Mouse (Mus musculus): ENCODE measurements around the gene Ppp1r9b.

Ppp1r9b gene

DNA sequence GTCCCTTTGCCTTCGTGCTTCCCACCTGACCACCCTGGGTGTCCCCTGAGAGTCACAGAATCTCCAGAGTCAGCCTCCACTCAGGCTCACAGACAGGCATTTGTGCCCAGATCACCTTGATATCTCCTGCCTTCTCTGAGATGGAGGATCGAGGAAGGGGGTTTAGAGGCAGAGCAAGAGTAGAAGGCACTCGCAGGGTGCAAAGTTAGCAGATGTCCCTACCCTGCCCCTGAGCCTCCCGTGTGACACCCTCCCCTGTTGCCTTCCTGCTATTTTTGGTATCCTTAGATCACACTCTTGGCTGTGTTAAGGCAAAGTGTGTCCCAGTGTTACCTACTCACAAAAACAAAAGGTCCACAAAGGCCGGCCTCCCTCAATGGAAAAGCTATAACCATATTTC is 14.6 kb upstream of the Ppp1r9b start, which contains the start of gene Sgca:
Gene Sgca (minus strand): TSS at position 129 of the 400 bp plus-strand sequence.
- in situ Hi-C loops (cut with MboI, MseI), result no loop called here

DNA sequence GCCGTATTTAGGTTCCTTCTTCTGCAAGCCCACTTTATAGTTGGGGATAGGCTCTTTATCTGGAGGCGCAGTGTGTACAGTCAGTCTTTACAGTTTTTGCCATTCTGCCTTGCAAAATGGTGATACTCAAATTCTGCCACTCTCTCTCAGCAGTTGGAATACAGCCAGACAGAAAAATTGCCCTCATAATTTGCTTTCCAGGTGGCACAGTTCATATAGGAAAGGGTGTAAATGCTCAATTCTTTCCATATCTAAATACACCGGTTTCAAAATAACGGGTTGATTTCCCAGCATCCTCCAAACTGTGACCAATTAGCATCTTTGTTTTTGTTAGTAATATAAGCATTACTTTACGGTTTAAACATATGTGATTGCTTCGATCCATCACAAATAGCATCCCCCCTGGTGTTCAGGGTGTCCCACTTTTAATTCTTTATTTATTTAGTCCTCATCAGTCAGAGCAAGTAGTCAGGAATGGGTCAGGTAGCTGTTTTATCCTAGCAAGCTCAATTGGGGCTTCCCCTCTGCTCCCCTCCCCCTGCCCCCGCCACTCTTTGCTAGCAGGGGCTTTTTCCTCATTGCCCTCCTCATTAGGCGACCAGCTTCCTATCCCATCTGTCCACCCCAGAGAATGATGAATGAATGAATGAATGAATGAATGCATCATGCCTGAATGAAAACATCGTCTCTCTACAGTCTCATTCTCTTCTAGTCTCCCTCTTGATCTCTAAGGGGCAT is 12.5 kb upstream of the Ppp1r9b start:
- in situ Hi-C loops (cut with MboI, MseI), result no loop called here

DNA sequence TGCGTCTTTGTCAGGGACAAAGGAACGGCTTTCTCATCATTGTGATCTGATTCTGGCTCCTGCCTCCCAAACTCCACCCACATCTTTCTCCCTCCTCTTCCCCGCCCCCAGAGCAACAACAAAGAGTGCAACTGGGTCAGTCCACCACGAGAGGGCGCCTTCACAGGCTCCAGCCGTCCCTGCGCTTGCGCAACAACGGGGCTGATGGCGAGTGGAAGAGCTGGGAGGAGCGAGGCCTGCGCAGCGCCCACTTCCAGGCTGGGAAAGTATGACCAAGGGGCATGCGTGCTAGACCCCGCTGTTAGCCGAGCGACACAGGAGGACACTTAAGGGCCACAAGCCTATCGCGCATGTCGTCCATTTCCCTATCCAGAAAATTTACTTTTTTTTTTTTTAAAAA is 11.9 kb upstream of the Ppp1r9b start:
- in situ Hi-C loops (cut with MboI, MseI), result no loop called here

DNA sequence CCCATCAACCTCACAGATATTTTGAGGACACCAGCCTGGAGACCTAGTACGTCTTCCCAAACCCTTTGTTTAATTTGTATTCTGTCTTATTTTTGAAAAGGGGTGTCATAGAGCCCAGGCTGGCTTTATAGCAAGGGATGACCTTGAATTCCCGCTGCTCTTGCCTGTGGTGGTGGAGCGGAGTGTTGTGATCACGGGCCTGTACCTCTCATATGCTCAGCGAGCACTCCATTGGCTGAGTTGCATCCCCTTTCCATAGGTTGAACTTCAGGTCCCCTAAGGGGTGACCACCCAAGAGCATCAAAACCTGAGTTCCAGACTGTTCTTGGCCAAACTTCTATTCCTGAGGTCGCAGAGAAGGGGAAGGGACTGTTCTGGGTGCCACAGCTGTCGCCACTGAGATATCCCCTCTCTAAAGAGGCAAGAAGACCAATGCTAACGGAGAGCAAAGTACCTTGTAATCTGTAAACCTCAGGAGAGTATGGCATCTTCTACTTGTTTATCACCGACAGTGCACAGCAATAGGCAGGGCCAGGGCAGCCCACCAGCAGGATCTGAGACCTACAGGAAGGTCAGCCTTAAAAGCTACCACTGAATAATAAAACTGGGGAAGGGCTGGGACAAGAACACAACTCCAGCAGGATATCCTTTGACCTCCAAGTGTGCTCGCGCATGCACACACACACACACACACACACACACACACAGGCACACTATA is 11.2 kb upstream of the Ppp1r9b start:
- in situ Hi-C loops (cut with MboI, MseI), result no loop called here

DNA sequence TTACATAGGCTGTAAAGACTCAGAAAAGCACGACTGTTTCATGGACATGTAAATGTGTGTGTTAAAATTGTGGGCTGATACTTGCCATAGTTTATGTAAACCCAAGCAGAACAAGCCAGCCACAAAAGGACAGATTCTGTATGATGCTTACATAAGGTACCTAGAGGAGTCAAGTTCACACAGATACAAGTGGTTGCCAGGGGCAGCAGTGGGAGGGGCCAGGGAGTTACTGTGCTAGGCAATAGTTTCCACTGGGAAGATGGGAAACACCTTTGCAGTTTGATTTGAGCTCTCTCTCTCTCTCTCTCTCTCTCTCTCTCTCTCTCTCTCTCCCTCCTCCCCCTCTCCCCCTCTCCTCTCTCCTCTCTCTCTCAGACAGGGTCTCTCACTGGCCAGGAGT is 5.7 kb upstream of the Ppp1r9b start:
- in situ Hi-C loops (cut with MboI, MseI), result no loop called here

DNA sequence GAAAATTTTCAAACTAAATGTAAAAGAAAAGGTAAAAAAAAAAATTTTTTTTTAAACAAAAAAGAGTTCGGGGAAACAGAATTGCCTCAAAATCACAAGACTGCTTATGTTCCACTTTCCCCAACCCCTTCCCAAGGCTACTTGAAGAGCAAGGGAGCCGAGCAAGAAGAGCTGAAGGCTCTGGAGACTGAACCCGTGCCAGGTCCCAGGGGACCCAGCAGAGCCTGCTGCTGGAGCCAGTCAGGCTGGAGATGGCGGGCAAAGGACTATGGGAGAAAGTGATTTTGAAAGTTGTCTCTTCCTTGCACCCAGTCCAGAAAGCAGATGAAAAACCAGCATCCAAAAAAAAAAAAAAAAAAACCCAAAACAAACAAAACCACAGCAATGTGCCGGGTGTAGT is 5.0 kb upstream of the Ppp1r9b start:
- in situ Hi-C loops (cut with MboI, MseI), result no loop called here

DNA sequence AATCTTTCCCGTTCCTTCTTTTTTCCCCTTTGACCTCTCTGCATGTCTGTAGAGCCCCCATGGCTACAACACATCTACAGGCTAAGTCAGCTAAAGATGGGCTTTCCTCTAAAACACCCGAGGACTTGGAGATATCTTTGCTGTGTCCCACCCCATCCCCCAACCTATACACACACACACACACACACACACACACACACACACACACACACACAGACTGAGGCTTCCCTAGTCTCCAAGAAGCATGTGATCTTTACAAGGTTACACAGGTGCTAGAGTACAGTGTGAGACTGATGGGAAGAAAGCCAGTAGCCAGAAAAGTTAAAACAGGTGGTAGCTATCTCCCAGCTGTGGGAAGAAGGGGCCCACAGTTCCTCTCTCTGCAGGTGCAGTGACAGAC is 4.4 kb upstream of the Ppp1r9b start:
- in situ Hi-C loops (cut with MboI, MseI), result no loop called here

DNA sequence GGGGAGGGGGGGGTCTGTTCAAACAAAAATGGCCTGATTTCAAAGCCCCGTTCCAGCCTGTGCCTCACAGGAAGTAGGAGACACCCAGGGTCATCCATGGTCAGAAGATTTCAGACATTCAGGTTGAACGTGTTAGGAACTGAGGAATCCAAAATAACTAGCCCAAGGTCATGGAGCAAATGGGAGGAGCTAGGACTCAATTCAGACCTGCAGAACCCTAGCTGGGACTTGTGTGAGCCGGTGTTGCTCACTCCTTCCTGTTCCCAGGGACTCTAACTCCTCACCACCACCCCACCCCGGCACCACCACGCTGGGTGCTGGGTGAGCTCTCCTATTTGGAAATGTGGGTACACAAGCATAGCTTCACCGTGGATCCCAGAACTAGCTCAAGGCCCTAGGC is 3.5 kb upstream of the Ppp1r9b start:
- in situ Hi-C loops (cut with MboI, MseI), result no loop called here

DNA sequence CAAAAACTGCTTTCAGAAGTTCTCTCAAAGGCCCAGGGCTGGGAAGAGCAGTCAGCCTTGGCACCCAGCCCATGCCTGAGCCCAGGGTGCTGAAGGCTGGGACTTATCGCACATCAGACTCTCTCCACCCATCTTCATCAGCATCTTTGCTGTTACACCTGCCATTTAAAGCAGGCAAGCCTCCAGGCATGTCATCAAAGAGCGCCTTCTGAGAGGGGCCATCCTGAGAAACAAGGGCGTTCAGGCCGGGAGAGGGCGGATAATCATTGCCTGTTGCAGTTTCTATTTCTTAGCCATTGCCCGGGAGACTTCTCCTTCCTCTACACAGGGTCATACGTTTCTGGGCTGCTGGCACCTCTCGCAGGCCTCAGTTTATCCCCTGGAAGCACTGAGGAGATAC is 3.0 kb upstream of the Ppp1r9b start:
- in situ Hi-C loops (cut with MboI, MseI), result no loop called here

DNA sequence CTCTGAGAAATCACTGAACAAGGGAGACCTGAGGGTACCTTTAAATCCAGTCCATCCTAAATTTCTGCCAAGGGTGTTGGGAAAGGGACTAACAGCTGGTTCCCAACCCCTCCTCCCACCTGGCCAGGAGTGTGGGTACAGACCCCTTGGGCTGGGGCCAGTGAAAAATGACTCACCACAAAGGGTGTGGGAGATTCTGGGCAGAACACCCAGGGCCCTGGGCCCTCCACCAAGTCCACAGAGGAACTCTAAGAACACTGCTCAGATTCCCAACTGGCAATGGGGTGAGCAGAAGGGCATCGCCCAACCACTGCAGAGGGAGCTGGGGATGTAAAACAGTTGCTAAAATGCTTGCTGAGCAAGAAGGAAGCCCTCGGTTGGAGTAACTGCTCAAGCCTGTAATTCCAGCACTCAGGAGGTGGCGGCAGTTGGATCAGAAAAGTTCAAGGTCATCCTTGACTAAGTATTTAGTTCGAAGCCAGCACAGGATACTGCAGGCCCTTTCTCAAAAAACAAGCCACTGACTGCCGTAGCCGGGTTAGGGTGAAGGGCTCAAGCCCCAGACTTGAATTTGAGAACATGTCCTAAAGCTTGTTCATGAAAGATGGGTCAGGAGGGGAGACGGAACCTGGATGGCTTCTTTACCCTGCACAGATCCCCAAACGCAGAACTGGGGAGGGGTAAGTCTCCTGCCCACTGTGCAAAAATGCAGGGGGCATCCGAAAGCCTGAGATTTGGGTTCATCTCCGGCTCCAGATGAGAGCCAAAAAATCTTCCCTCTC is 1.9 kb upstream of the Ppp1r9b start:
- in situ Hi-C loops (cut with MboI, MseI), result no loop called here

DNA sequence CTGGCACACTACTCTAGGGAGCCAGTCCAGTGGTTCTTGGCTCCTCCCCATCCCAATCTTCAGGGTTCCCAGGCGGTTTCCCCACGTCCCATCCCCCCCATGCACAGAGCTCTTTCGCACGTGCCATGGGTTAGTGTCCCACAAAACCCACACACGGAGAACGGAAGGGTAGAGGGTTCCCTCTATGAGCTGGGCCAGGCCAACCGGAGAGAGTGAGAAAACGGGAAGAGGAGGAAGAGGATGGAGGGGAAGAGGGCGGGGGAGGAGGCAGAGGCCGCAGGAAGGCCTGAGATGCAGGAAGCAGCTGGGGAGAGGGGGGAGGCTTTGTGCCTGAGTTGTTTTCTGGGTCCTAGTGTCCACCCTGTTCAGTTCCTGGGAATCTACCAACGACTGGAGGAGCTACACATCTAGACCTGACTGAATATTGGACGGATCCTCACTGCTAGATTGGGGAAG is 1.2 kb upstream of the Ppp1r9b start:
- in situ Hi-C loops (cut with MboI, MseI), result no loop called here

DNA sequence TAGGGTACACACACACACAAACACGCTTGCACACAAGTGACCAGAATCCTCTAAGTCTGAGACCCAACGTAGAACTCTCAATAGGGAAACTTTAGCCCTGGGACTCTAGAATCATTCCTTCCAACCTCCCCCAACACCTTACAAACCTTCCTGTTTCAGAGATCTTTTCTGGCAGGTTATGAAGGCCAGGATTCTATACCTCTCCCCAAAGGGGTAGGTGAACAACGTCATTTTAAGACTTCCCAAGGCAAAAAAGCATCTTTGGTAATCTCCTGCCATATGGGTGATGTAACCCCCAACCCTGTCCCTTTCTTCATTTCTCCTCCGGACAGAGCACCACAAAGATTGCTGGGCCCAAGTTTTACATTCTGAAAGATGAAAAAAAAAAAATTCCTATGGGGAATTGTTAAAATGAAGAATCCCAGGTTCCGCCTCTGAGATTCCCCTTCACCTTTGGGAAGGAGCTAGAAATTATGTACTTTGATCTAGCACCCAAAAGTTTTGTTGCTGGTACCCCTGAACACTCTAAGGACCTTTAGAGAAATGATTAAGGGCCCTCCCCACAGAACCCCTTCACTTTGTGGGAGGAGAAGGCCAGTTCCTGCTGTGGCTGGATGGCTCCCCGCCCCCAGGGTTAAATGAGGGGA is 610 bp upstream of the Ppp1r9b start:
- in situ Hi-C loops (cut with MboI, MseI), result no loop called here

DNA sequence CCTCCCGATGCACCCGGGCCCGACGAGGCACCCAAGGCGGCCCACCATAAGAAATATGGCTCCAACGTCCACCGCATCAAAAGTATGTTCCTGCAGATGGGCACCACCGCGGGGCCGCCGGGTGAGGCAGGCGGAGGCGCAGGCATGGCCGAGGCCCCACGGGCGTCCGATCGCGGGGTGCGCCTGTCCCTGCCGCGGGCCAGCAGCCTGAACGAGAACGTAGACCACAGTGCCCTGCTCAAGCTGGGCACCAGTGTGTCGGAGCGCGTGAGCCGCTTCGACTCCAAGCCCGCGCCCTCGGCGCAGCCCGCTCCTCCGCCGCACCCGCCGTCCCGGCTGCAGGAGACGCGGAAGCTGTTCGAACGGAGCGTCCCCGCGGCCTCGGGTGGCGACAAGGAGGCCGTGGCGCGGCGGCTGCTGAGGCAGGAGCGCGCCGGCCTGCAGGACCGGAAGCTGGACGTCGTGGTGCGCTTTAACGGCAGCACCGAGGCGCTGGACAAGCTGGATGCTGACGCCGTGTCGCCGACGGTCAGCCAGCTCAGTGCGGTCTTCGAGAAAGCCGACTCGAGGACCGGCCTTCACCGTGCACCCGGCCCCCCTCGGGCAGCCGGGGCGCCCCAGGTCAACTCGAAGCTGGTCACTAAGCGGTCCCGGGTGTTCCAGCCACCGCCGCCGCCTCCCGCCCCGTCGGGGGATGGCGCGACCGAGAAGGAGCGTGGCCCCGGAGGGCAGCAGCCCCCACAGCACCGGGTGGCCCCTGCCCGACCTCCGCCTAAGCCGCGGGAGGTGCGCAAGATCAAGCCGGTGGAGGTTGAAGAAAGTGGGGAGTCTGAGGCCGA is 1.0 kb downstream of the Ppp1r9b start:
- in situ Hi-C loops (cut with MboI, MseI), result no loop called here

DNA sequence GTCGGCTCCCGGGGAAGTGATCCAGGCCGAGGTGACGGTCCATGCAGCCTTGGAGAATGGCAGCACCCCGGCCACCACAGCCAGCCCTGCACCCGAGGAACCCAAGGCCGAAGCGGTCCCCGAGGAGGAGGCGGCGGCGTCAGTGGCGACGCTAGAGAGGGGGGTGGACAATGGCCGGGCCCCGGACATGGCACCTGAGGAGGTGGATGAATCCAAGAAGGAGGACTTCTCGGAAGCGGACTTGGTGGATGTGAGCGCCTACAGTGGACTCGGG is 1.6 kb downstream of the Ppp1r9b start:
- in situ Hi-C loops (cut with MboI, MseI), result no loop called here

DNA sequence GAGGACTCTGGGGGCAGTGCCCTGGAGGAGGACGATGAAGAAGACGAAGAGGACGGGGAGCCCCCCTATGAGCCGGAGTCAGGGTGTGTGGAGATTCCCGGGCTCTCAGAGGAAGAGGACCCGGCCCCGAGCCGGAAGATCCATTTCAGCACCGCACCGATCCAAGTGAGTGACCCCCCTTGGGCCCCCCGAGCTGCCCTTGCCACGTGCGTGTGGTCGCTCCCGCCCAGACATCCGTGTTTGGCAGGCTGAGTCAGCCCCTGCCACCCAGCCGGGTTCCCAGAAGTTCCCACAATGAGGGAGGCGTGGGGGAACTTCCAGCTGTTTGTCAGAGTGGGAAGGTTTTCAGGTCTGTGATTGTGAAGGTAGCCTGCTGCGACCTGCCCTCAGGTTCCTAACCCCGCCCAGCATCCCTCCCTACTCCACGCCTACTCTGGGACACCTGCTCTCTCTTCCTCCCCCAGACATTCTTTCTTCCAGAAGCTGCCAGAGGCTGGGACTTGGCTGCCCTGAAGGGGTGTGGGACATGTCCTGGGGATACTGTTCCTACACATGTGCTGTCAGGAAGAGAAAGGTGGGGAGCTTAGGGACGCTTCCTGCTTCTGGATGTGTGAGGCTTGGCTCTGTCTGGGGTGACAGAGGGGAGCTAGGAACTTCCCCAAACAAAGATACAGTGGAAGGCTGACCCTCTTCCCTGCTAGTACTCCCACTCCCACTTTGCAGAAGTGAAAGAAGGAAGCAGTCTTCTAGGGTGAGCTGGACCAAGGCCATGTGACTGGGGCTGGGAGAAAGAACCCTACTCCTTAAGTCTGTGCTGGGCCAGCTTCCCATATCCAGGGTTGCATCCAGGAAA is 2.1 kb downstream of the Ppp1r9b start:
- in situ Hi-C loops (cut with MboI, MseI), result no loop called here

DNA sequence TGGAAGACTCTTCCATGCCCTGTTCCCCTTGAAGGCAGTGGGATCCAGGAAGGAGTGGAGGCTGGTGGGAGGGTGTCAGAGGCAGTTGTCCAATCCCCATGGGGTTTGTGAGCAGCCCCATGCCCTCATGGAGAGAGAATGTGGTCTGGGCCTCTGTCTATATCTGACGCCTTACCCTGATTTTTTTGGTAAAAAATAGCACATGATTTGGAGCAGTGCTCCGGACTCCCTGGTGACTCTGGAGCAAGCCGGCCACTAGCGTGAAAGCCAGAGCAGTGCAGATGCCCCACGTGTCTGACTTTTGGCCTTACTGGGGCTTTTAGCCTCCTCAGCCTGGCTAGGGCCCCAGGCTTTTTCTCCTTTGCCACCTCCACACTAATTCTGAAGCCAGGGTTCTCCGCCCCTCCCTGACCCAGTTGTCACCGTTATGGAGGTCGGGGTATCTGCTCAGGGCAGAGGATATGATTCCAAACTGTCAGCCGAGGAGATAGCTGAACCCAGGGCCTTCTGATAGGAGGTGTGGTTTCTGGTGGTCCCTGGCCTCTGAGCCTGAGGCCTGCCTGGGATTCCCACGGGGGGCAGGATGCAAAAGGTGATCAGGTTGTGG is 3.5 kb downstream of the Ppp1r9b start:
- in situ Hi-C loops (cut with MboI, MseI), result no loop called here

DNA sequence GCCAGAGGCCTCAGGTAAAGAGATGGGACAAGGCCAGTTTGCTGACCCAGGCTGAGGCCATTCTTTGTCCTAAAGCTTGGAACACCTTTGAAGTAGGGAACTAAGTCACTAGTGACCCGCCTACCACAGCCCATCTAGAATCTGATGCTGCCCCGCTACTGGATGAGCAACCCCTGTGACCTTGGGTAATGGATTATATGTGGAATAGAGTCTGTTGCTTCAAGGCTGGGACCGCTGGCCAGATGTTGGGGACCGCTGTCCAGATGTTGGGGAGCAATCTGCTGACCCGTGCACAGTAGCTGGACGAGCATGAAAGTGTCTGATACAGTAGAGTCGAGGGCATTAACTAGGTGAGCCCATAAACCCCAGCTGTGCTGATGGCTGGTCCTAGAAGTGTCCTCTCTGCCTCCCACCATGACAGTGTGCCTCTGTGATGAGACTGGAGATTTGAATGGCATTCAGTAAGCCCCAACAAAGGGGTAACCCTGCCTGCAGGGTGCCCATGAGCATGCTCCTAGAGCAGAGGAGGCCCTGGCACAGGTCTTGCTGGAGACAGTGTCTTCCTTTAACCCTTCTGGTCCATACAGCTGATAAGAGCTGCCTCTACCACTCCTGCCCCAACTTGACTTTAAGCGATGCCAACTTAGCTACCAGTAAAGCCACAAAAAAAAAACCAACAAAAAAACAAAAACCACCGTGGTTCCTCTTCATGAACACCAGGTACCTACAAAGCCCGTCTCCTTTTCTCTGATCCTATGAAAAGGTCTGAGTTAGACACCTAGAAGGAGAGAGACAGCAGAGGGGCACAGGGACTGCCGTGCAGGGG is 4.3 kb downstream of the Ppp1r9b start:
- in situ Hi-C loops (cut with MboI, MseI), result no loop called here

DNA sequence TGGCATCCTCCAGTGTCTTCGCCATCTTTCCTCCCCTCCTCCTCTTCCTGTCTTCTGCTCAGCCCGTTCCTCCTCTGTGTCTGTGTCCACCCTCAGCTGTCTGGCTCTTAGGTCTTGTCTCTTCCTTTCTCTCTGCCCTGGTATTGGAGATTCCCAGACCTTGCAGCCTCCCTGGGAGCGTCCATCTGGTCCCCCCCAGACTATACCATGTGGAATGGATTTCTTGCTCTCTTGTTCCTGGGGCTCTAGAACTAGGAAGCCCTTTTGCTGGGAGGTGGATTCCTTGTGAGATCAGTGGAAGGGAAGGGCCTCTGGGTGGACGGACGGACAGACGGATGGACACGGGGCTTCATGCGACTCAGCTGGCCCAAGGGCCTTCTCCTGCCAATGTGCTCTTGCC is 5.3 kb downstream of the Ppp1r9b start:
- in situ Hi-C loops (cut with MboI, MseI), result no loop called here

DNA sequence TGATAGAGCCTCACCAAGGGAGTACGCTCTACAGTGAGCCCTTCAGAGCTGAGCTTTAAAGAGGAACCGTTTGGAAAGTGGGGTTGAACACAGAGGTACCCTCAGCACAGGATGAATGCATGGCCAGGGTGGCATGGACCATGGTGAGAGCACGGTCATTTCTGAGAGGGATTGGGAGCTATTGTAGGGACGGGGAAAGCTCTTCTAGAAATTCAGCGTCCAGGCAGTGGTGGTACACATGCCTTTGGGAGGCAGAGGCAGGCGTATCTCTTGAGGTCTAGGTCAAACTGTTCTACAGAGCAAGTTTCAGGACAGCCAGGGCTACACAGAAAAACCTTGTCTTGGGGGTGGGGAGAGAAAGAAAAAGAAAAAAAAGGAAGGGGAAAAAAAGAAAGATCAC is 6.1 kb downstream of the Ppp1r9b start:
- in situ Hi-C loops (cut with MboI, MseI), result no loop called here

Data from regulatory T cell (primary cell).